Mouse (Mus musculus) small intestine, adult 2 months (tissue): Measurements from ENCODE around the gene Corin.

ENCODE experiments used
- CTCF ChIP-seq: fragments of 200-500 bp; IDR thresholded peaks from 2 replicates; pipeline ENCODE4 v1.5.1; 2012; ENCODE audit warnings: low read depth, mild to moderate bottlenecking, control low read depth, inconsistent platforms, low read length, moderate library complexity, mixed read lengths; ENCODE audit not compliant: insufficient replicate concordance, insufficient read length; ENCODE audit errors: extremely low read depth
- POLR2A ChIP-seq: fragments of 200-500 bp; IDR thresholded peaks from 2 replicates; pipeline ENCODE4 v1.6.1; 2012; ENCODE audit warnings: low read depth, mild to moderate bottlenecking, control low read depth, inconsistent platforms, low read length, moderate library complexity

- TF ChIP-seq CTCF (no peak), POLR2A (no peak)
Measured at GRCm38 (mm10) chr5:72491232-72491631, 13.0 kb downstream of the Corin start.
